Mouse (Mus musculus) left cerebral cortex, adult 9 months (tissue): ENCODE data around the gene Inpp5k.
A peak's percentile ranks its signal among the peaks of the same experiment; 100 is the strongest.

Source experiments
- DNase-seq, 2 experiments: peaks; one replicate each; pipeline ENCODE4 v3.0.0; 2022; ENCODE audit warnings: low spot score in 2 of 2

Gene Inpp5k

GRCm38 (mm10) chr11:75620136-75620780, 10.5 kb upstream of the Inpp5k start:
- peak in 1 of 2 experiments; percentile 68 for DNase-seq

GRCm38 (mm10) chr11:75621426-75621825, 9.4 kb upstream of the Inpp5k start:
- DNase-seq, result no peak

GRCm38 (mm10) chr11:75622588-75623329, 8.0 kb upstream of the Inpp5k start:
- no peak for DNase-seq

- no peak for DNase-seq
Observed at GRCm38 (mm10) chr11:75624102-75624554, 6.7 kb upstream of the Inpp5k start.

GRCm38 (mm10) chr11:75625820-75626219, 5.0 kb upstream of the Inpp5k start:
- no peak for DNase-seq

- no peak for DNase-seq
Observed at GRCm38 (mm10) chr11:75630098-75630497, 690 bp upstream of the Inpp5k start.

- DNase-seq, result no peak
Observed at GRCm38 (mm10) chr11:75631561-75632225, 905 bp downstream of the Inpp5k start.

GRCm38 (mm10) chr11:75632921-75633320, 2.1 kb downstream of the Inpp5k start:
- no peak for DNase-seq

GRCm38 (mm10) chr11:75634801-75635200, 4.0 kb downstream of the Inpp5k start:
- DNase-seq, result no peak

GRCm38 (mm10) chr11:75635315-75635714, 4.5 kb downstream of the Inpp5k start:
- no peak for DNase-seq

GRCm38 (mm10) chr11:75643323-75643722, 12.5 kb downstream of the Inpp5k start:
- no peak for DNase-seq

GRCm38 (mm10) chr11:75644684-75645083, 13.9 kb downstream of the Inpp5k start:
- DNase-seq, result no peak

GRCm38 (mm10) chr11:75647681-75648211, 17.0 kb downstream of the Inpp5k start:
- peak in 1 of 2 experiments; percentile 48 for DNase-seq

- DNase-seq, result no peak
Observed at GRCm38 (mm10) chr11:75649155-75649561, 18.4 kb downstream of the Inpp5k start.

GRCm38 (mm10) chr11:75650311-75650710, 19.5 kb downstream of the Inpp5k start, which contains the start of gene Myo1c:
TSS of gene Myo1c (plus strand) at chr11:75650504.
- no peak for DNase-seq

GRCm38 (mm10) chr11:75650958-75651425, 20.2 kb downstream of the Inpp5k start:
- DNase-seq, result no peak

- DNase-seq, result peak in 1 of 2 experiments; percentile 79
Observed at GRCm38 (mm10) chr11:75651426-75652221, 20.8 kb downstream of the Inpp5k start.

- peak in 1 of 2 experiments; percentile 72 for DNase-seq
Observed at GRCm38 (mm10) chr11:75652222-75652941, 21.6 kb downstream of the Inpp5k start.

- DNase-seq, result no peak
Observed at GRCm38 (mm10) chr11:75652942-75653684, 22.3 kb downstream of the Inpp5k start.
